Mouse (Mus musculus): ENCODE data around the gene Sytl2.

DNA sequence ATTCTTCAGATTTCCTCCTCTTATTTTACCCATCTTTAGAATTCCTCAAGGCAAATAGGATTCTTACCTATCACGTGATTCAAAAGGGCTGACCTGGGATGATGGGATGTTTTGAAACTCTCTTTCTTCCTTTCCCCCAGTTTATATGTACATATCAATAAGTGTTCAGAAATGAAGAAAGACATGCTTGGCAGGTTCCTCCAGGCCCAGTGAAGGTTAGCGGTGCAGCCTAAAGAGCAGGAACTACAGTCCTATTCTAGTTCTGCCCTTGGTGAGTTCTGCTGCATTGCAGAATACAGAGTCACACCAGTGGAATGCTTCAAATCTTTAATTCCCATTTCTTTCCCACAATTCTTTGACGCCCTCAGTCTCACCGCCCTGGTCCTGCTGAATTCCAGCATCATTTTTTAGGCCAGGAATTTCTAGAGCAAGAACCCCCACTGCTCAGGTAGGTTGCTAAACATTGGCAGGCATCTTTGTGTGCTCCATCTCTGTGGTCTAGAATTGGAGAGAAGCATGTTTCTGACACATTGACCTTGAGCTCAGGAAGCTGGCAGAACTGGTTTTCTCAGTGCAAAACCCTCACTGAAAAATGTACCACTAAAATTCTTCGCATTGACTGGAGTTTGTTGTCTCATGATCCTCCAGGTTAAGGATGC lies 45.9 kb downstream of the Sytl2 start:
- no peak for TF ChIP-seq CTCF (conservative IDR thresholded peaks at IDR 0.05; ENCODE audit: low read length)
- no peak for TF ChIP-seq POU5F1 (IDR thresholded peaks at IDR 0.05; ENCODE audit: borderline replicate concordance, low read length)
